Mouse (Mus musculus): Measurements from ENCODE around the gene Cd79b.
A peak's percentile ranks its signal among the peaks of the same experiment; 100 is the strongest.

Gene Cd79b

DNA sequence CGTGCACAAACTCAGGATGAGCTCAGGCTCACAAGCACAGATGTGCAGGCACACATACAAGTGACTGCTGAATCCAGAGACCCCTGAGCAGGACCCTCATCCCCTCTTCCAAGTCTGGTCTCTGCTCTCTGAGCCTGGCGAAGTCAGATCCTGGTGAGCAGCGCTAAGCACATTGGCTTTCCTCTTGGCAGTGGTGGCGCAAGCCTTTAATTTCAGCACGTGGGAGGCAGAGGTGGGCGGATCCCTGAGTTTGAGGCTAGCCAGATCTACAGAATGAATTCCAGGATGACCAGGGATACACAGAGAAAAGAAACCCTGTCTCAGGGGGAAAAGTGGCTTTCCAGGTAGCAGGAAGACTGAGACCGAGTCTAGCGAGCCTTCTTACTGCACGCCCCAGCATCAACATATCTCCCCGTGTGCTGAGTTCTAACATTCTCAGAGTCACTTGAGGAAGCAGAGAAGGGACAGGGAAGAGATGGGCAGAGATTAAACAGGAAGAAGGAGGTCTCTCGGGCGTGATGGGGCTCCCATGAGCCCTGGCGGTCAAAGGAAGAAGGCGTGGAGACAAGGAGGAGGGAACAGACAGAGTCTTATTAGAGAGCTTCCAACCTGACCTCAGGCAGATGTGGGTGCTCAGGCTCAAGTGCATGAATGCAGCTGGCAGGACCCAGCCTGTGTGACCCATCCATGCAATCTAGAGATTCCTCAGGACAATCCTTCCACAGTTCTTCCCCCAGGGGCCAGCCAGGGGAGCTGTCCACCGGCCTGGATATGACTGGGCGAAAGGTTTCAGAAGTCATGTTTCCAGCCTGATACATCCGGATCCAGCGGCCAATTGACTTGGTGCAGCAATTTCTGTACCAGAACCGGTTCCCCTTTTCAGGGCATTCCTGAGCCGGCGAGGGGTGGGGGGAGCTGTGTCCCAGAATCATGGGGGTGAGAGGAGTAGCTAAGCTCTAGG is 4.1 kb upstream of the Cd79b start:
- no peak for DNase-seq (ENCODE audit: low read depth, low spot score)

- no peak for DNase-seq (ENCODE audit: low read depth, low spot score)
Observed at GRCm38 (mm10) chr11:106317801-106318200, 3.2 kb upstream of the Cd79b start.

- DNase-seq (ENCODE audit: low read depth, low spot score) = no peak
Observed at GRCm38 (mm10) chr11:106316416-106316815, 1.9 kb upstream of the Cd79b start.

GRCm38 (mm10) chr11:106313533-106313932 is 1.0 kb downstream of the Cd79b start:
- no peak for DNase-seq (ENCODE audit: low read depth, low spot score)

DNA sequence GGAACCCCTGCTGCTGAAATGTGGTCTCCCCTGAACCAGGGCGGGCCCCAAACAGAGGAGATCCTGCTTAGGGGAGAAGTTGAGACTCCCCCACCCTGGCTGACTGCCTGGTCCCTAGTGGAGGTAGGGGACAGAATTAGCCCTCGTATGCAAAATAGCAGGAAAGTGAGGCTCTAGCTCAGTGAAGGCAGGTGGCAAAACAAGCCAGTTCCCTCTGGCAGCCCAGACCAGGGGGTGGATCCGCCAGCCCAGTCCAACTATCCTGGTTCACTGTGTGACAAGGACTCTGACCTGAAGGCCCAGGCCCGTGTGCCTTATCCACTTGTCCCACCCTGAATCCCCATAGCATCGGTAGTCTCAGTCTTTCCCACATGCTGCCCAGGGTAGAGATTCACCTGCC is 4.4 kb downstream of the Cd79b start:
- no peak for DNase-seq (ENCODE audit: low read depth, low spot score)

GRCm38 (mm10) chr11:106308162-106308561 is 6.4 kb downstream of the Cd79b start:
- no peak for DNase-seq (ENCODE audit: low read depth, low spot score)

- DNase-seq (ENCODE audit: low read depth, low spot score) = no peak
Observed at GRCm38 (mm10) chr11:106307432-106307831, 7.1 kb downstream of the Cd79b start.

DNA sequence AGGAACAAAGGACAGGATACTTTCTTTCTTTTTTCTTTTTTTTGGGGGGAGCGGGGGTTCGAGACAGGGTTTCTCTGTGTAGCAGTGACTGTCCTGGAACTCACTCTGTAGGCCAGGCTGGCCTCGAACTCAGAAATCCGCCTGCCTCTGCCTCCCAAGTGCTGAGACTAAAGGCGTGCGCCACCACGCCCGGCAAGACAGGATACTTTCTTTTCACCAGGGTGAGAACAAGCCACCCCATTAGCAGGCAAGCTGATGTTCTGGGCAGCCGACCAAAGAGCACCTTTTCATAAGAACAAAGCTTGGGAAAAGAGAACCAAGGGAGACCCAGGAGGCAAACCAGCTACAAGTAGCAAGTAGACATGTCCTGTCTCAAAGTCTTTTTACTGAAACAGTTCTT is 7.8 kb downstream of the Cd79b start:
- DNase-seq (ENCODE audit: low read depth, low spot score) = no peak

- DNase-seq (ENCODE audit: low read depth, low spot score) = no peak
Observed at GRCm38 (mm10) chr11:106306065-106306385, 8.5 kb downstream of the Cd79b start.

- DNase-seq (ENCODE audit: low read depth, low spot score) = no peak
Observed at GRCm38 (mm10) chr11:106305348-106306064, 9.1 kb downstream of the Cd79b start.

- peak; percentile 49 for DNase-seq (ENCODE audit: low read depth, low spot score)
Observed at GRCm38 (mm10) chr11:106302634-106303033, 11.9 kb downstream of the Cd79b start.

- DNase-seq (ENCODE audit: low read depth, low spot score) = no peak
Observed at GRCm38 (mm10) chr11:106301765-106302164, 12.8 kb downstream of the Cd79b start, which contains the start of gene Gh. Gh (minus strand) TSS chr11:106301865.

- no peak for DNase-seq (ENCODE audit: low read depth, low spot score)
Observed at GRCm38 (mm10) chr11:106291861-106292260, 22.7 kb downstream of the Cd79b start.

GRCm38 (mm10) chr11:106290376-106290775 is 24.2 kb downstream of the Cd79b start:
- DNase-seq (ENCODE audit: low read depth, low spot score) = no peak

DNA sequence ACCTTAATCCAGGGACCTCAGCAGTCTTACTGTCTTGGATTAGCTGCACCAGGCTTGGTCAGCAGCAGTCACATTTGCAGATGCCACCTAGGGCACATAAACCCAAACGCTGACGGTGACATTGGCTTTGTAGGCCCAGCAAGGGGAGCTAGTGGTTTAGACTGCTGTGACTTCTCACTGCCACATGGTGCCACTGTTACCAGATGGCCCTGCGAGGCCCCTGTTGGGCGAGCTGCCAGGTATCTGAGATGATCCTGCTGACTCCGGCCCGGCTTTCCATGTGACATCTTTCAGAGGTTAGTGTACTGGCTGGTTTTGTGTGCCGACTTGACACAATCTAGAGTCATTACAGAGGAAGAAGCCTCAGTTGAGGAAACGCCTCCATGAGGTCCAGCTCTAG is 25.2 kb downstream of the Cd79b start:
- DNase-seq (ENCODE audit: low read depth, low spot score) = no peak

DNA sequence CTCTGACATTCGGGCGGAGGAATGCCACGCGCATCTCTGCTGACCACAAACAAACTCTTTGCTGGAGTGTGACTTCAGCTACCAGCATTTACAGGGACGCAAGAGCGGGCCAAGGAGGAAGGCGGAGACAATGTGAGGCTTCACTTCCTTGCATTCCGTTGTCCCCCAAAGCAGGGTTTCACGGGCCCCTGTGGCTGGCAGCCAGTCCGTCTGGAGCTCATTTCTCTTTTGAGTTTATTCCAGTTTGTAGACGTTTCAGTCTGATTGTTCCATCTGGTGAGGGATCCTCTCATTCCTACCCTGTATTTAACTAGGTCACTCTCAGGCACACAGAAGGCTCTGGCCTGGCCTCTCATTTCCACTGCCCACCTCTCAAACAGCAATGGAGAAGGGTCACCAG is 27.6 kb downstream of the Cd79b start:
- no peak for DNase-seq (ENCODE audit: low read depth, low spot score)

- DNase-seq (ENCODE audit: low read depth, low spot score) = no peak
Observed at GRCm38 (mm10) chr11:106286206-106286605, 28.4 kb downstream of the Cd79b start.

DNA sequence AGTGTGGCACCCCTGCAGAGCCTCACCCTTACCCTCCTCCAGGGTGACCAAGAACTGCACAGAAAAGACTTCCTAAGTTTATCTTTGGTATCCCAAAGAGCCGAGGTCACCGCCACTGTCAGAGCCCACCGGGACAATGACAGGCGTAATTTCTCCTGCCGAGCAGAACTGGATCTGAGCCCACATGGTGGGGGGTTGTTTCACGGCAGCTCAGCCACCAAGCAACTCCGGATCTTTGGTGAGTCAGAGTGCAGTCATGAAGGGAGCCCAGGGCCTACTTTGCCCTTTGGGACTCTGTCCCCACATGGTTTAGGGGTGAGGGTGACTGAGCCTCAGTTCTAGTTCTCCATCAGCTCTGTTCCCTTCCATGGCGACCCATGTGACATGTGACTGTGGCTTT is 30.4 kb downstream of the Cd79b start:
- no peak for DNase-seq (ENCODE audit: low read depth, low spot score)

DNA sequence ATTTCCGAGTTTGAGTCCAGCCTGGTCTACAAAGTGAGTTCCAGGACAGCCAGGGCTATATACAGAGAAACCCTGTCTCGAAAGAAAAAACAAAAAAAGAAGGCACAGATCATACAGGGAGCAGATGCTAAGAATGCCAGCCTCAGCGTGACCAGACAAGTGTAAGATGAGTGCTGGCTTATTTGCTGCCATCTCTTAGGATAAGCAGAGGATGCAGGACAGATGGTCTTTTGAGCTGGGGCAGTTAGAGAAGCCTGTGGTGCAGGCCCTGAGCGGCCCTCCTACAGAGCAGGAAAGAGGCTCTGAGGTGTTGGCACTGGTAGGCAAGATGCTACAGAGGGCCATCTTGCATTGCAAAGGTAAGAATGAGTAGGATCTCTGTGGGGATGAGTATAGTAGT is 31.2 kb downstream of the Cd79b start:
- no peak for DNase-seq (ENCODE audit: low read depth, low spot score)

GRCm38 (mm10) chr11:106282452-106282851 is 32.1 kb downstream of the Cd79b start:
- no peak for DNase-seq (ENCODE audit: low read depth, low spot score)

GRCm38 (mm10) chr11:106276454-106276853 is 38.1 kb downstream of the Cd79b start, which contains the start of gene Tcam1:
Tcam1 (plus strand) TSS chr11:106276672.
- peak; percentile 88 for DNase-seq (ENCODE audit: low read depth, low spot score)

DNA sequence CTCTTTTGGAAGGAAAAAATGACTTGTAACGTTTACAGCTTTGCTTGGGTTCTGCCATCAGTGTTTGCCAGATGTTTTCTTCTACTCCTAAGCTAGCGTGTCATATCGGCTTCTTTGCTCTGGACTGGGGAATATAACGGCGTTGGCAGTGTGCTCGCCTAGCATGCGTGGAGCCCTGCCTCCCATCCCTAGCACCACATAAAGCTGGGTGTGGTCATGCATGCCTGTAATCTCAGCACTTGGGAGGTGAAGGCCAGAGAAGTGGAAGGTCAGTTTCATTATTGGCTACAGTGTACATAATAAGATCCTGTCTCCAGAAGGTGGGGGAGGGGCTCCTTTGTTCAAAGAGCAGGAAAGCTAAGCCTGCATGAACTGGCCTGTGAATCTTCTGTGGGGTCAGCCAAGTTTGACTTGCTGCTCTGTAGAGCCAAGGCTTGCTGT is 39.6 kb downstream of the Cd79b start:
- no peak for DNase-seq (ENCODE audit: low read depth, low spot score)

- no peak for DNase-seq (ENCODE audit: low read depth, low spot score)
Observed at GRCm38 (mm10) chr11:106274374-106274773, 40.2 kb downstream of the Cd79b start.
